Mouse (Mus musculus) kidney, postnatal 25 days (tissue): ENCODE measurements around the gene Mical3.

Experiments used
- DNase-seq, 2 experiments: peaks; one replicate each; pipeline ENCODE4 v3.0.0; 2021; ENCODE audit warnings: mixed read lengths in 2 of 2

Gene Mical3

GRCm38 (mm10) chr6:120894524-120894923 lies 236.3 kb downstream of the Mical3 start:
- no peak for DNase-seq

GRCm38 (mm10) chr6:120894089-120894488 lies 236.7 kb downstream of the Mical3 start:
- DNase-seq, result no peak

- no peak for DNase-seq
Measured at GRCm38 (mm10) chr6:120886696-120887095, 244.1 kb downstream of the Mical3 start.

- no peak for DNase-seq
Measured at GRCm38 (mm10) chr6:120884436-120884835, 246.4 kb downstream of the Mical3 start.
